Mouse (Mus musculus): Measurements from ENCODE around the gene Lins1. TPM values are rescaled to one million over a fixed set of nuclear protein-coding genes. Genes with fewer than 3 reads are reported as not detected.
A peak's percentile ranks its signal among the peaks of the same experiment; 100 is the strongest.

Gene Lins1
- polyA plus RNA-seq, 1 experiment from 2014 or later: 24.4 TPM

GRCm38 (mm10) chr7:66704631-66705030 is 14.9 kb downstream of the Lins1 start:
- 88% methylated on average over 3 of the region's 3 CpGs for WGBS
- H3K27ac ChIP-seq (ENCODE audit: low read depth, low read length): no peak overlapping the region
- ATAC-seq: no peak
- H3K4me3 ChIP-seq (ENCODE audit: low read depth, low read length): no peak overlapping the region
- no peak overlapping the region for H3K9ac ChIP-seq (ENCODE audit: low read length)
- no peaks in the 10 kb centered on the region for H3K4me1 ChIP-seq (ENCODE audit: control insufficient read depth, insufficient read depth, low read length)
- no peak overlapping the region for H3K4me2 ChIP-seq (ENCODE audit: low read length)
- no peaks in the 10 kb centered on the region for H3K9me3 ChIP-seq (replicated peaks; ENCODE audit: control insufficient read depth, low read length)
- peaks cover 29% of the 10 kb centered on the region for H3K36me3 ChIP-seq (ENCODE audit: control insufficient read depth, insufficient read depth, low read length)
- no peaks in the 10 kb centered on the region for H3K27me3 ChIP-seq (replicated peaks; ENCODE audit: control insufficient read depth, insufficient read depth, low read length)
- no peak for DNase-seq (ENCODE audit: low spot score)

- Histone ChIP-seq H3K4me1 (ENCODE audit: control insufficient read depth, insufficient read depth, low read length) (no peaks in the 10 kb centered on the region), H3K27ac (ENCODE audit: low read depth, low read length) (no peak overlapping the region), H3K4me2 (ENCODE audit: low read length) (no peak overlapping the region), H3K9ac (ENCODE audit: low read length) (no peak overlapping the region), H3K27me3 (replicated peaks; ENCODE audit: control insufficient read depth, insufficient read depth, low read length) (no peaks in the 10 kb centered on the region), H3K36me3 (ENCODE audit: control insufficient read depth, insufficient read depth, low read length) (peaks cover 55% of the 10 kb centered on the region), H3K9me3 (replicated peaks; ENCODE audit: control insufficient read depth, low read length) (no peaks in the 10 kb centered on the region), H3K4me3 (ENCODE audit: low read depth, low read length) (no peak overlapping the region)
- 79% methylated on average over 2 of the region's 2 CpGs for WGBS
- ATAC-seq: no peak
- DNase-seq (ENCODE audit: low spot score): peak; percentile 36
Observed at GRCm38 (mm10) chr7:66711166-66711565, 21.5 kb downstream of the Lins1 start.

GRCm38 (mm10) chr7:66724514-66724913 is 34.8 kb downstream of the Lins1 start:
- Histone ChIP-seq H3K36me3 (ENCODE audit: control insufficient read depth, insufficient read depth, low read length) (no peaks in the 10 kb centered on the region), H3K27me3 (replicated peaks; ENCODE audit: control insufficient read depth, insufficient read depth, low read length) (no peaks in the 10 kb centered on the region), H3K9me3 (replicated peaks; ENCODE audit: control insufficient read depth, low read length) (no peaks in the 10 kb centered on the region; the same call in 1 of the 2 replicates), H3K4me3 (ENCODE audit: low read depth, low read length) (no peak overlapping the region), H3K4me2 (ENCODE audit: low read length) (no peak overlapping the region), H3K9ac (ENCODE audit: low read length) (no peak overlapping the region), H3K4me1 (ENCODE audit: control insufficient read depth, insufficient read depth, low read length) (no peaks in the 10 kb centered on the region), H3K27ac (ENCODE audit: low read depth, low read length) (no peak overlapping the region)
- ATAC-seq (no peak), DNase-seq (ENCODE audit: low spot score) (no peak)
- 85% methylated on average over 4 of the region's 4 CpGs for WGBS

GRCm38 (mm10) chr7:66724954-66725353 is 35.3 kb downstream of the Lins1 start:
- H3K4me1 ChIP-seq (ENCODE audit: control insufficient read depth, insufficient read depth, low read length): no peaks in the 10 kb centered on the region
- H3K27me3 ChIP-seq (replicated peaks; ENCODE audit: control insufficient read depth, insufficient read depth, low read length): no peaks in the 10 kb centered on the region
- no peak overlapping the region for H3K4me2 ChIP-seq (ENCODE audit: low read length)
- ATAC-seq: no peak
- H3K27ac ChIP-seq (ENCODE audit: low read depth, low read length): no peak overlapping the region
- H3K9me3 ChIP-seq (replicated peaks; ENCODE audit: control insufficient read depth, low read length): no peaks in the 10 kb centered on the region
- no peak for DNase-seq (ENCODE audit: low spot score)
- no peaks in the 10 kb centered on the region for H3K36me3 ChIP-seq (ENCODE audit: control insufficient read depth, insufficient read depth, low read length)
- WGBS: 97% methylated on average over 6 of the region's 6 CpGs
- H3K4me3 ChIP-seq (ENCODE audit: low read depth, low read length): no peak overlapping the region
- H3K9ac ChIP-seq (ENCODE audit: low read length): no peak overlapping the region

- no peak overlapping the region for H3K9ac ChIP-seq (ENCODE audit: low read length)
- WGBS: 91% methylated on average over 6 of the region's 6 CpGs
- DNase-seq (ENCODE audit: low spot score) (no peak), ATAC-seq (no peak)
- no peaks in the 10 kb centered on the region for H3K36me3 ChIP-seq (ENCODE audit: control insufficient read depth, insufficient read depth, low read length)
- H3K9me3 ChIP-seq (replicated peaks; ENCODE audit: control insufficient read depth, low read length): no peaks in the 10 kb centered on the region
- H3K4me3 ChIP-seq (ENCODE audit: low read depth, low read length): no peak overlapping the region
- no peak overlapping the region for H3K27ac ChIP-seq (ENCODE audit: low read depth, low read length)
- no peaks in the 10 kb centered on the region for H3K4me1 ChIP-seq (ENCODE audit: control insufficient read depth, insufficient read depth, low read length)
- no peak overlapping the region for H3K4me2 ChIP-seq (ENCODE audit: low read length)
- H3K27me3 ChIP-seq (replicated peaks; ENCODE audit: control insufficient read depth, insufficient read depth, low read length): no peaks in the 10 kb centered on the region
Observed at GRCm38 (mm10) chr7:66728072-66728471, 38.4 kb downstream of the Lins1 start.

- no peak overlapping the region for H3K9ac ChIP-seq (ENCODE audit: low read length)
- no peaks in the 10 kb centered on the region for H3K4me1 ChIP-seq (ENCODE audit: control insufficient read depth, insufficient read depth, low read length)
- H3K9me3 ChIP-seq (replicated peaks; ENCODE audit: control insufficient read depth, low read length): no peaks in the 10 kb centered on the region
- no peak overlapping the region for H3K4me2 ChIP-seq (ENCODE audit: low read length)
- no peak overlapping the region for H3K4me3 ChIP-seq (ENCODE audit: low read depth, low read length)
- 86% methylated on average over 2 of the region's 2 CpGs for WGBS
- H3K27ac ChIP-seq (ENCODE audit: low read depth, low read length): no peak overlapping the region
- DNase-seq (ENCODE audit: low spot score): no peak
- no peaks in the 10 kb centered on the region for H3K36me3 ChIP-seq (ENCODE audit: control insufficient read depth, insufficient read depth, low read length)
- H3K27me3 ChIP-seq (replicated peaks; ENCODE audit: control insufficient read depth, insufficient read depth, low read length): no peaks in the 10 kb centered on the region
- no peak for ATAC-seq
Observed at GRCm38 (mm10) chr7:66729232-66729631, 39.5 kb downstream of the Lins1 start.

- Histone ChIP-seq H3K9ac (ENCODE audit: low read length) (no peak overlapping the region), H3K4me1 (ENCODE audit: control insufficient read depth, insufficient read depth, low read length) (no peaks in the 10 kb centered on the region), H3K9me3 (replicated peaks; ENCODE audit: control insufficient read depth, low read length) (no peaks in the 10 kb centered on the region), H3K27ac (ENCODE audit: low read depth, low read length) (no peak overlapping the region), H3K27me3 (replicated peaks; ENCODE audit: control insufficient read depth, insufficient read depth, low read length) (no peaks in the 10 kb centered on the region), H3K4me3 (ENCODE audit: low read depth, low read length) (no peak overlapping the region), H3K36me3 (ENCODE audit: control insufficient read depth, insufficient read depth, low read length) (no peaks in the 10 kb centered on the region), H3K4me2 (ENCODE audit: low read length) (no peak overlapping the region)
- ATAC-seq: no peak
- DNase-seq (ENCODE audit: low spot score): no peak
- WGBS: 95% methylated on average over 17 of the region's 17 CpGs
Observed at GRCm38 (mm10) chr7:66733431-66733830, 43.7 kb downstream of the Lins1 start.

GRCm38 (mm10) chr7:66733882-66734281 is 44.2 kb downstream of the Lins1 start:
- Histone ChIP-seq H3K4me2 (ENCODE audit: low read length) (no peak overlapping the region), H3K36me3 (ENCODE audit: control insufficient read depth, insufficient read depth, low read length) (no peaks in the 10 kb centered on the region), H3K9me3 (replicated peaks; ENCODE audit: control insufficient read depth, low read length) (no peaks in the 10 kb centered on the region), H3K4me1 (ENCODE audit: control insufficient read depth, insufficient read depth, low read length) (no peaks in the 10 kb centered on the region), H3K27ac (ENCODE audit: low read depth, low read length) (no peak overlapping the region), H3K27me3 (replicated peaks; ENCODE audit: control insufficient read depth, insufficient read depth, low read length) (no peaks in the 10 kb centered on the region), H3K4me3 (ENCODE audit: low read depth, low read length) (no peak overlapping the region), H3K9ac (ENCODE audit: low read length) (no peak overlapping the region)
- WGBS: 92% methylated on average over 11 of the region's 11 CpGs
- ATAC-seq (no peak), DNase-seq (ENCODE audit: low spot score) (no peak)

- H3K4me2 ChIP-seq (ENCODE audit: low read length): no peak overlapping the region
- 95% methylated on average over 4 of the region's 4 CpGs for WGBS
- H3K27me3 ChIP-seq (replicated peaks; ENCODE audit: control insufficient read depth, insufficient read depth, low read length): no peaks in the 10 kb centered on the region
- H3K9me3 ChIP-seq (replicated peaks; ENCODE audit: control insufficient read depth, low read length): no peaks in the 10 kb centered on the region
- no peak overlapping the region for H3K4me3 ChIP-seq (ENCODE audit: low read depth, low read length)
- H3K27ac ChIP-seq (ENCODE audit: low read depth, low read length): no peak overlapping the region
- H3K36me3 ChIP-seq (ENCODE audit: control insufficient read depth, insufficient read depth, low read length): no peaks in the 10 kb centered on the region
- no peaks in the 10 kb centered on the region for H3K4me1 ChIP-seq (ENCODE audit: control insufficient read depth, insufficient read depth, low read length)
- DNase-seq (ENCODE audit: low spot score) (no peak), ATAC-seq (no peak)
- H3K9ac ChIP-seq (ENCODE audit: low read length): no peak overlapping the region
Observed at GRCm38 (mm10) chr7:66734466-66734865, 44.8 kb downstream of the Lins1 start.

Measured in forebrain, embryonic 14.5 days (tissue).